Mouse (Mus musculus): ENCODE results near the gene Mgat4c. TPM values are rescaled to one million over a fixed set of nuclear protein-coding genes. Genes with fewer than 3 reads are reported as not detected.
A peak's percentile ranks its signal among the peaks of the same experiment; 100 is the strongest.

Mgat4c gene
- polyA plus RNA-seq, 1 experiment from 2014 or later: 2.1 TPM

DNA sequence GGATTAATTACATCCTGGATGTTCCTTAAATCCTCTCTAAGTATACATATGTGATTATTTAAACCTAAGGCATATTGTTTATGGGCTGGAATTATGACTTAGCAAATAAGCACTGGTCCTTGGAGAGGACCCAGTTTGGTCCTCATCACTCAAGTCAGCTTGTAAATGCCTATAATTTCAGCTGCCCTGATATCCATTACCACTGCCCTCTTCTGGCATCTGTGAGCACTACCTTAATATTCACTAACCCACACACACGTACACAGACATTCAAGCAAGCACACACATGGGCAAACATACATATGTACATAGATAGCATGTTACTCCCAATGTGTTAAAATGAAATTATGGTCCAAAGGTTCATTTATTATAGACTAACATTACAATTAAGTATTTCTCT, 474.6 kb downstream of the Mgat4c start:
- no peak overlapping the region for H3K4me2 ChIP-seq (replicated peaks)
- no peaks in the 10 kb centered on the region for H3K36me3 ChIP-seq
- no peak overlapping the region for H3K27ac ChIP-seq
- 43% methylated on average over 1 of the region's 1 CpGs for WGBS
- no peak for ATAC-seq (ENCODE audit: low FRiP score, low read depth)
- H3K9me3 ChIP-seq: no peaks in the 10 kb centered on the region
- no peaks in the 10 kb centered on the region for H3K4me1 ChIP-seq
- no peak overlapping the region for H3K9ac ChIP-seq
- no peaks in the 10 kb centered on the region for H3K27me3 ChIP-seq
- no peak overlapping the region for H3K4me3 ChIP-seq

DNA sequence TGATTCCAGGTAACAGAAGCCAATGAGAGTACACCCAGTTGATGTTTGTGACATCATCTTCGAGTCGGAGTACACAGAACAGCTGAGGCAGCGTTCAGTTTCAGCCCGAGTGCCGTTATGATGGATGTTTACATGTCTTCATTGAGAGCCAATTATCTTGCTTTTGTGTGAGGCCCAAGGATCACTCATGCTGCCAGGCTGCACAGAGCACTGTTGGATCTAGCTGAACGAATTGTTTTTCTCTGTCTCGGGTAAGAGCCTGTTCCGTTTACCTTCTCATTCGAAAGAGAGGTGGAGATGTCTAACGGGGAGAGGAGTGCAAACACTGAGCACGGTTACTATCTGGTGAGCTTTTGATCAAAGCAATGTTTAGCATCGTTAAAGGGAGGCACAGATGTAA, 477.5 kb downstream of the Mgat4c start:
- peak overlapping the region; percentile 46 for H3K4me2 ChIP-seq (replicated peaks)
- ATAC-seq (ENCODE audit: low FRiP score, low read depth): no peak

DNA sequence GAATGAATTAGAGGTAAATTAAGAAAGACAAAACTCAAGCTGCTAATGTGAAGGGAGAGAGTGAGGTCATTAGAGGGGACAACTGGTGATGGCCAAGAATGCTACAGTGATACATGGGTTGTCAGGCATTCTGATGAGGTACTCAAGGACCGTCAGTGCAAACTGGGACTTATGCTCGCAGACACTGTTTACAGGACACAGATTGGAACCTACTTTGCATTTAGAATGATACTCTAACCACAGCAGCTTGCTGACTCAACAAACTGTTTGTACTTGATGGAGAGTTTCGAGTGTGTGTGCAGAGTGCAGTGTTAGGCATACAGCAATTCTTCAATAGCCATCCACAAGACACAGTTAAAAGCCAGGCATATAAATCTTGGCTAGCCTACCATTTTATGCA, 503.4 kb downstream of the Mgat4c start:
- Histone ChIP-seq H3K9me3 (no peaks in the 10 kb centered on the region), H3K9ac (no peak overlapping the region), H3K36me3 (no peaks in the 10 kb centered on the region), H3K4me1 (no peaks in the 10 kb centered on the region), H3K4me3 (no peak overlapping the region), H3K27ac (no peak overlapping the region), H3K4me2 (replicated peaks) (no peak overlapping the region), H3K27me3 (no peaks in the 10 kb centered on the region)
- WGBS: 71% methylated on average over 3 of the region's 3 CpGs
- no peak for ATAC-seq (ENCODE audit: low FRiP score, low read depth)

More for the DNA sequence above, 477.5 kb downstream of the Mgat4c start:
- Histone ChIP-seq H3K9me3 (no peaks in the 10 kb centered on the region), H3K4me3 (peak overlapping the region; percentile 13), H3K27ac (no peak overlapping the region), H3K36me3 (no peaks in the 10 kb centered on the region), H3K9ac (no peak overlapping the region), H3K27me3 (no peaks in the 10 kb centered on the region), H3K4me1 (no peaks in the 10 kb centered on the region)
- 14% methylated on average over 12 of the region's 12 CpGs for WGBS

DNA sequence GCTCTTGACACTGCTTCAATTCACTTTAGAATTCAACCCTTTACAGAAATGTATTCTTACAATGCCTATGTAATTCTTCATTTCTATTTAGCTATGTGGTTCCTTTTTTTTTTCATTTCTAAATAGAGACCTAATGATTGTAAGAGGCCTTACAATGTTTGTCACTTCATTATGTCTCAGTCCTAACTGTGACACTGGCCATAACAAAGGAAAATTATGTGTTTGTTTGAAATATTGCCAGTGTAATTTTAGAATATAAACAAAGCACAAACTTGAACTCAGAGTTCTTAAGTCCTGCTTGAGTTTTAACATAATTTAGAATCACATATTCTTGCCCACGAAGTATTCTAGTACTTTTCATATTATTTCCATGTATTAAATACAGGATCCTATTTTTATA, 510.4 kb downstream of the Mgat4c start:
- ATAC-seq (ENCODE audit: low FRiP score, low read depth): no peak

DNA sequence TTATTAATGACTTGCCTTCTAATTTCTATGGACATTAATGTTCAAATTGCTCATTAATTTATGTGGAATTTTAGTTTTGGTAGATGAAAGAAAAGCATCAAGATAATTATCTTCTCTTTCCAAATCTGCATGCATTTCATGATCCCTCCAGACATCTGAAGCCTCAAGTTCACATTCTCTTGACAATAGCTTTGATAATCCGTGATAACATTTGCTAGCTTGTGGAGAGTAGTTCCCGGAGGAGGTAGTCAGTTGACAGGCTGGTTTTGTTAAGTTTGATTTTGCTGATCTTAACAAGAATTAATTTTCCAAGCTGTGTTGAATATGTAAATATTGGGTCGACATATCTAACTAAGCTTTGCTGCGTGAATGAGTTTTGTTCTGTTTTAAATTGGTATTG, 515.6 kb downstream of the Mgat4c start:
- no peak for ATAC-seq (ENCODE audit: low FRiP score, low read depth)
- no peak overlapping the region for H3K9ac ChIP-seq
- H3K4me1 ChIP-seq: no peaks in the 10 kb centered on the region
- no peaks in the 10 kb centered on the region for H3K36me3 ChIP-seq
- H3K4me3 ChIP-seq: no peak overlapping the region
- 89% methylated on average over 4 of the region's 4 CpGs for WGBS
- H3K27me3 ChIP-seq: no peaks in the 10 kb centered on the region
- H3K4me2 ChIP-seq (replicated peaks): no peak overlapping the region
- no peak overlapping the region for H3K27ac ChIP-seq
- H3K9me3 ChIP-seq: no peaks in the 10 kb centered on the region

More for the DNA sequence above, 510.4 kb downstream of the Mgat4c start:
- Histone ChIP-seq H3K9me3 (no peaks in the 10 kb centered on the region), H3K4me3 (no peak overlapping the region), H3K4me2 (replicated peaks) (no peak overlapping the region), H3K36me3 (no peaks in the 10 kb centered on the region), H3K4me1 (no peaks in the 10 kb centered on the region), H3K27me3 (no peaks in the 10 kb centered on the region), H3K27ac (no peak overlapping the region), H3K9ac (no peak overlapping the region)
- WGBS: 85% methylated on average over 1 of the region's 1 CpGs

DNA sequence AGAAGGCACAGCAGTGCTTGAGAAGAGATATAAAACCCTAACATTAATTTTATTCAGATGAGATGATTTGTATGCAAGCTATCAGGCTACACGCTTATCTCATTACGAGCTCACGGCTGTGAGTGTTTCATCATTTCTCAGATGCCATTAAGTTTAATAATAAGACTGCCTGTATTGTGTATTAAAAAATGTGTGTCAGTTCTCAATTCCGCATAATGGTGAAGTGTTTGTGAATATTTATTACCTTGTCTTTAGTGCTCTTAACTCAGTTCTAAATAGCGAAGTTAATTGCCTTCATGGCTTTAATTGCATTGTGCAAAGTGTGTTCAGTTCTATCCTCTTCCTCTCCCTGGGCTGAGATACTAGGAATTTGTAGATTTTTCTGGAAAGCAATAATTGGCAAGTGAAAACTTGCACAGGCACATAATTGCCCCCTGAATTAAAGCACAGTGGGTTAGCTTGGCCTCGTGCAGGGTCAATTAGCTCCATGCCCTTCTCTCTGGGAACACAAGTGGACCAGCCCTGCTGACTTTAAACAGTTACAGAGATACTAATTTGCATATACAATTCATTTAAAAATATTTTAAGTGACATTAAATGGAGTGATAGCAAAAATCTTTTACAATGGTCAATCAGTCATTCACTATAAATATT, 557.4 kb downstream of the Mgat4c start:
- no peak overlapping the region for H3K4me3 ChIP-seq
- H3K9ac ChIP-seq: no peak overlapping the region
- H3K27me3 ChIP-seq: no peaks in the 10 kb centered on the region
- H3K9me3 ChIP-seq: no peaks in the 10 kb centered on the region
- no peak for ATAC-seq (ENCODE audit: low FRiP score, low read depth)
- no peaks in the 10 kb centered on the region for H3K4me1 ChIP-seq
- no peak overlapping the region for H3K27ac ChIP-seq
- H3K4me2 ChIP-seq (replicated peaks): no peak overlapping the region
- WGBS: 36% methylated on average over 6 of the region's 6 CpGs
- H3K36me3 ChIP-seq: no peaks in the 10 kb centered on the region

DNA sequence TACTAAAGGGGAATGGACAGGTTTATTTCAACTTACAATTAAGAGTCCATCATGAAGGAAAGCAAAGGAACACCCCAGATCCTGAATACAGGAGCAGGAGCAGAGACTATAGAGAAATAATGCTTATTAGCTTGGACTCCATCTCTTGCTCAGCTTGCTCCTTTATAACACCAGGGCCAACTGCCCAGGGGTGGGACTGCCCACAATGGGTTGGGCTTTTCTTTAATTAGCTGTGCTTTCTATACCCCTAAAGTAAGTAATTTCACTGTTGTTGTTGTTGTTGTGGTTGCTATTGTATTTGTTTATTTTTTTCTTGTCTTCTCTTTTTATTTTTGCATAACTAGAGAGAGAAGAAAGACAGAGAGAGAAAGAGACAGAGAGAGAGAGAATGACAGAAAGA, 562.6 kb downstream of the Mgat4c start:
- H3K36me3 ChIP-seq: no peaks in the 10 kb centered on the region

DNA sequence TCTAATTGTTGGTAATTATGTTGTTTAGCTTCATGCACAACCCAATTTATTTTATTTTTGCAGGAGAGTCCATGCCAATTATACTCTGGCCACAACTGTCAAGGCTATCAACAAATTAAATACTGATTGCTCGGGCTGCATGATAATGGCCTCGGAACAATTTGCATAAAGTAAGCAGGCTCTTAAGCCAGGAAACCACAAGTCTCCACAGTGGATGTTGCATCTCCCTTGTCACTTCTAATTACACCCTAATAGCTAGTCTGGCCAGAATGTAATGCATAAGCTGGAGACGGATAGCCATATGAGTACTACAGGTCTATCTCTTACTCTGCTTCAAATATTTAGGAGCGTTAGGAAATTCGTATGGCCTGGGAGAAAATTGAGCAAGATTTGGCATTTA, 563.3 kb downstream of the Mgat4c start:
- Histone ChIP-seq H3K4me2 (replicated peaks) (no peak overlapping the region), H3K4me1 (no peaks in the 10 kb centered on the region), H3K4me3 (no peak overlapping the region), H3K36me3 (no peaks in the 10 kb centered on the region), H3K27ac (no peak overlapping the region), H3K27me3 (no peaks in the 10 kb centered on the region), H3K9ac (no peak overlapping the region), H3K9me3 (no peaks in the 10 kb centered on the region)
- WGBS: 67% methylated on average over 5 of the region's 5 CpGs
- no peak for ATAC-seq (ENCODE audit: low FRiP score, low read depth)

More for the DNA sequence above, 562.6 kb downstream of the Mgat4c start:
- no peak overlapping the region for H3K4me3 ChIP-seq
- H3K27me3 ChIP-seq: no peaks in the 10 kb centered on the region
- no peak overlapping the region for H3K4me2 ChIP-seq (replicated peaks)
- no peaks in the 10 kb centered on the region for H3K4me1 ChIP-seq
- no peak overlapping the region for H3K9ac ChIP-seq
- no peaks in the 10 kb centered on the region for H3K9me3 ChIP-seq
- no peak for ATAC-seq (ENCODE audit: low FRiP score, low read depth)
- no peak overlapping the region for H3K27ac ChIP-seq

DNA sequence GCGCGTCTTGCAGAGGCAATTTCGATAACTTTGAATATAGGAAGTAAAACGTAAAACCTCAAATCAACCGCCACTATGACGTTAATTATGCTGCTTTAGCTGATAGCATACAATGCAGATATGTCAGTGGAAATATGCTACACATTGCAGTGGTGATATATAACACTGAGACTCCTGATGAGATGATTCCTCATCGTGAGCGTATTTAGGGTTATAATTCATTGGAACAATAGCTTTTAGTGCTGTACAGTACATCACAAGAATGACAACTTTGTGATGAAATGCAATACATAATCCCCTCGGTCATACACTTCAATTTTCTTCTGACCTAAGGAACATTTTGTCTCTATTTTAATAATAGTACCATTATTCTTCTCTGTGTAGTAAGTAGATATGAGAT, 564.0 kb downstream of the Mgat4c start:
- no peak overlapping the region for H3K4me2 ChIP-seq (replicated peaks)
- H3K9me3 ChIP-seq: no peaks in the 10 kb centered on the region
- H3K4me3 ChIP-seq: no peak overlapping the region
- no peak overlapping the region for H3K27ac ChIP-seq
- no peaks in the 10 kb centered on the region for H3K4me1 ChIP-seq
- no peaks in the 10 kb centered on the region for H3K36me3 ChIP-seq
- 78% methylated on average over 9 of the region's 9 CpGs for WGBS
- no peak for ATAC-seq (ENCODE audit: low FRiP score, low read depth)
- H3K9ac ChIP-seq: no peak overlapping the region
- H3K27me3 ChIP-seq: no peaks in the 10 kb centered on the region

DNA sequence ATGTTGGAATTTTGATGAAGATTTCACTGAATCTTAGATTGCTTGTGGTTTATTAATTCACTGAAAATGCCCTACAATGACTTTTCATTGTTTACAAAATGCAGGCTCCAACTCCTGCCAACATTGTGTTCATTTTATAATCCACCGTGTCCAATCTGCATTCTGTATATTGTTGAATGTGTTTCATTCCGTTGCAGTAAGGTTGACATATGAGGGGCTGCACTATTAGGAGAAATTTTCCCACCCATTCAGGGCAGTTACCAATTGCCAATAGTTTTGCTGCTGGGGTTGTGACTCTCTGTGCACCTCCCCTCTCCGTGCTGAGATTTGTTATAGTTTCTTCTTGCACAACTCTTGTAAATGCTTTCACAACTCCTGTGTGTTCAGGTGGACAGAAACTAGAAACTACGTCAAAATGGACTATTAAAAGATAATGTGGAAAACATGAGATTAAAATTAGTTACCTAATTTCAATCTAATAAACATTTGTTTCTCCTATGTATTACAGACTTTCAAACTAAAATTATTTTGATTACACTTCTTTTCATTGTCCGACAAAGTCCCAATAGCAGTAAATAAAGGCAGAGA, 627.7 kb downstream of the Mgat4c start:
- H3K9me3 ChIP-seq: no peaks in the 10 kb centered on the region
- no peak overlapping the region for H3K4me2 ChIP-seq (replicated peaks)
- H3K9ac ChIP-seq: no peak overlapping the region
- H3K36me3 ChIP-seq: no peaks in the 10 kb centered on the region
- no peak overlapping the region for H3K27ac ChIP-seq
- no peaks in the 10 kb centered on the region for H3K27me3 ChIP-seq
- H3K4me3 ChIP-seq: no peak overlapping the region
- ATAC-seq (ENCODE audit: low FRiP score, low read depth): no peak
- no peaks in the 10 kb centered on the region for H3K4me1 ChIP-seq
- 81% methylated on average over 5 of the region's 5 CpGs for WGBS

DNA sequence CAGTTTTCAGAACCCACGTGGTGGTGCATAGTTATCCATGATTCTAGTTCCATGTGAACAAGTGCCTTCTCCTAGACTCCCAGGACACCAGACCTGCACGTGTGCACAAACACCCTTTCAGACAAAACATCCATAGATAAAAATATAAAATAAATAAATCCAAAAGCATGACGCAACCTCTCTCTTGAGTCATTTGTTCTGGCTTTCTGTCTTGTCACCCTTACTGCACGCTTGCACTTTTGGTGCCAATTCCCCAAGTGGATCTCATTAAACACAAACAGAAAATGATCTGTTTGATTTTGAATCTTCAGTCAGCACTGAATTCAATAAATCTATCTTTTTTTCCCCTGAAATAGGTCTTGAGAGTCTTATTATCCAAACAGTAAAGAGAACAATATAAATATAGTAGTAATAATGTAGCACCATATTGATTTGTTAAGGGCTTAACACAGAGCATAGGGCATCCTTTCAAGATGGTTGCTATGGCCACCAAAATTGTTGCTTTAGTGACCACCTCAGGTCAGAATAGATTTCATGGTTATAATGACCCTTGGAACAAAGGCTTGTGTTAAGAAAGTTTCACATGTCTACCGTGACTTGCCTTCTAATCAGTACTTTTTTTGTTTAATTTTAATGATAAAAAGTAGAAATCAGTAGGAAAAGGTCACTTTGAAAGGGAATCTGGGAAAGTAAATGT, 684.5 kb downstream of the Mgat4c start:
- WGBS: 79% methylated on average over 5 of the region's 5 CpGs
- Histone ChIP-seq H3K4me3 (no peak overlapping the region), H3K9me3 (no peaks in the 10 kb centered on the region), H3K4me2 (replicated peaks) (no peak overlapping the region), H3K9ac (no peak overlapping the region), H3K27ac (no peak overlapping the region), H3K36me3 (no peaks in the 10 kb centered on the region), H3K27me3 (no peaks in the 10 kb centered on the region), H3K4me1 (no peaks in the 10 kb centered on the region)
- ATAC-seq (ENCODE audit: low FRiP score, low read depth): no peak

DNA sequence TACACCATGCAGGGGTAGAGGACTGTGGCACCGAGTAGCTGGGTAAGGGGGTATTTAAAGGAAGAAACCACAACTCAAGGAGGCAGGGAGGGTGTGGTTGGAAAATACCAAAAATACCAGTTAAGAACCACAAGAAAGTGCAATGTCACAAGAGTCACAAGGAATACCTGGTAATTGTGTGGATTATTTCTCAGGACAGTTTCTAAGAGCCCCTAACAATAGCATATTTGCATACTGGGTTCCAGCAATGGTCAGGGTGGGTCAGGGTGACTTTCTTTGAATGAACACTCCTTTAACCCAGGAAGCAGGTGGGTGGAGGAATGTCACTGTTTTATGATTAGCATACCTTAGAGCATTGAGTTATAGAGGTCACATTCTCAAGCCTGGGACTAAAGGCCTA, 689.3 kb downstream of the Mgat4c start:
- H3K4me3 ChIP-seq: no peak overlapping the region
- 81% methylated on average over 1 of the region's 1 CpGs for WGBS

DNA sequence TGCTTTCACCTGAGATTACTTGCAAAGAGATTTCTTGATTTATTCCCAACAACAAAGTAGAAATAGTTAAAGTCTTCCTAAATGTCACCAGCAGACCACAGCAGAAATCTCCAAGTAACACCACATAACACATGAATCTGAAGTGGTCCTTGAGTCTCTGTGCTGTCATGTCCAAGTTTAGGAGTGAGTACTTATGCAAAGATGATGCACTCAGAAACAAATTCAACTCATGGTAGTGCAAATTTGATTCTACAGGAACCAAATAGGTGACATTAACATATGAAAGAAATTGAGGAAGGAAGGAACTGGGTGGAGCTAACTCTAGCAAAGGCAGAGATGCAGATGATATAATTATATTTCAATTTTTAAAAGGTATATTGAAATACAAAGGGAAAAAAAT, 690.8 kb downstream of the Mgat4c start:
- Histone ChIP-seq H3K4me1 (no peaks in the 10 kb centered on the region), H3K4me2 (replicated peaks) (no peak overlapping the region), H3K27ac (no peak overlapping the region), H3K36me3 (no peaks in the 10 kb centered on the region), H3K4me3 (no peak overlapping the region), H3K27me3 (no peaks in the 10 kb centered on the region), H3K9me3 (no peaks in the 10 kb centered on the region), H3K9ac (no peak overlapping the region)
- no peak for ATAC-seq (ENCODE audit: low FRiP score, low read depth)

More for the DNA sequence above, 689.3 kb downstream of the Mgat4c start:
- Histone ChIP-seq H3K36me3 (no peaks in the 10 kb centered on the region), H3K27me3 (no peaks in the 10 kb centered on the region), H3K9me3 (no peaks in the 10 kb centered on the region), H3K4me2 (replicated peaks) (no peak overlapping the region), H3K4me1 (no peaks in the 10 kb centered on the region), H3K9ac (no peak overlapping the region), H3K27ac (no peak overlapping the region)
- ATAC-seq (ENCODE audit: low FRiP score, low read depth): no peak
